Mouse (Mus musculus) liver, postnatal 0 days (tissue): ENCODE results near the gene Smg9. TPM values are rescaled to one million over a fixed set of nuclear protein-coding genes. Genes with fewer than 3 reads are reported as not detected.
A peak's percentile ranks its signal among the peaks of the same experiment; 100 is the strongest.

Experiments
- ATAC-seq: fragments of 200-750 bp; cut with Nextera tagmentation; 2 replicates; pipeline ENCODE4 v1.8.0; 2017; ENCODE audit warnings: mild to moderate bottlenecking, moderate library complexity
- DNase-seq: peaks from one replicate; pipeline ENCODE4 v3.0.0-alpha.2; 2016
- H3K27ac ChIP-seq: fragments of 300-500 bp; sonication (generic); 2 replicates; pipeline ENCODE4 v1.5.1; 2014; ENCODE audit warnings: antibody characterized with exemption, moderate library complexity, mild to moderate bottlenecking, low read depth
- H3K27me3 ChIP-seq: fragments of 300-500 bp; sonication (generic); 2 replicates; pipeline ENCODE4 v1.6.1; 2014; ENCODE audit warnings: low read length, control low read depth, mixed read lengths; ENCODE audit not compliant: insufficient read depth
- H3K36me3 ChIP-seq: fragments of 300-500 bp; sonication (generic); replicated peaks from 2 replicates; pipeline ENCODE4 v1.6.1; 2014; ENCODE audit warnings: mild to moderate bottlenecking, control low read depth, low read length, moderate library complexity, mixed read lengths; ENCODE audit not compliant: insufficient read depth
- H3K4me1 ChIP-seq: fragments of 300-500 bp; sonication (generic); 2 replicates; pipeline ENCODE4 v1.6.1; 2014; ENCODE audit warnings: antibody characterized with exemption, mild to moderate bottlenecking, control low read depth; ENCODE audit not compliant: insufficient read depth
- H3K4me2 ChIP-seq: fragments of 300-500 bp; sonication (generic); 2 replicates; pipeline ENCODE4 v1.6.1; 2014; ENCODE audit warnings: low read depth, mild to moderate bottlenecking, low read length, moderate library complexity, mixed read lengths
- H3K4me3 ChIP-seq: fragments of 300-500 bp; sonication (generic); 2 replicates; pipeline ENCODE4 v1.5.1; 2014; ENCODE audit warnings: low read depth, low read length
- H3K9ac ChIP-seq: fragments of 300-500 bp; sonication (generic); replicated peaks from 2 replicates; pipeline ENCODE4 v1.6.1; 2014; ENCODE audit warnings: mild to moderate bottlenecking, moderate library complexity
- H3K9me3 ChIP-seq: fragments of 300-500 bp; sonication (generic); 2 replicates; pipeline ENCODE4 v1.6.1; 2016; ENCODE audit warnings: mild to moderate bottlenecking, control low read depth, low read length, mixed read lengths
- CTCF ChIP-seq: sonication (generic); IDR thresholded peaks from 2 replicates; pipeline ENCODE4 v1.5.1; 2016; ENCODE audit warnings: antibody characterized with exemption, low read depth
- EP300 ChIP-seq: IDR thresholded peaks from 2 replicates; pipeline ENCODE4 v1.6.1; 2016; ENCODE audit warnings: antibody characterized with exemption, low read depth, mild to moderate bottlenecking
- WGBS: fragments of 180-500 bp; shearing (Covaris S2); extraction: QIAGEN DNeasy Blood & Tissue Kit; methylation state at CpG from one replicate; pipeline ENCODE4 v1.1.7; 2014; ENCODE audit not compliant: insufficient replicate concordance; 5-methylcytosine and 5-hydroxymethylcytosine counted together
- polyA plus RNA-seq: library from polyadenylated mRNA; unstranded; fragments of >200 nt; fragmentation: Nextera tagmentation; extraction: Ambion mirVana; gene quantifications from 2 replicates; pipeline ENCODE4 v1.2.1, GENCODE M21; 2015

Gene Smg9
- polyA plus RNA-seq, 1 experiment from 2014 or later: 8.7 TPM

DNA sequence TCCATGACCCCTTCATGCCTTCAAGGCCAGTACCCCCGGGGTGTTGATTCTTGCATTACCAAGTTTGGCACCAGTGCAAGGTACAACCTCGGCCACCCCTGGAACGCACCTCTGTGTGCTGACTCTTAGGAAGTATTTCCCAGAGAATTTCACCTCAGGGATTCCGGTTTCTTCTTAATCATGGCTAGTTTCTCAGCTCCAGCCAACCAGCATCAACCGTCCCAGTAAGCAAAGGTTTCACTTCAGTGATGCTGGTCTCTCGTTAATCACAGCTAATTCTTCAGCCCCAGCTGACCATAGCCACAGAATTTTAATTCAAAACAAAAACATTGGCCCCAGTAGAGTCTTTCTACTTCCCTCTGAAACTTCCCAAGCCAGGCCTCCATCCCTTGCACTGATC is 10.7 kb downstream of the Smg9 start:
- no peak for ATAC-seq
- no peak overlapping the region for H3K27ac ChIP-seq

DNA sequence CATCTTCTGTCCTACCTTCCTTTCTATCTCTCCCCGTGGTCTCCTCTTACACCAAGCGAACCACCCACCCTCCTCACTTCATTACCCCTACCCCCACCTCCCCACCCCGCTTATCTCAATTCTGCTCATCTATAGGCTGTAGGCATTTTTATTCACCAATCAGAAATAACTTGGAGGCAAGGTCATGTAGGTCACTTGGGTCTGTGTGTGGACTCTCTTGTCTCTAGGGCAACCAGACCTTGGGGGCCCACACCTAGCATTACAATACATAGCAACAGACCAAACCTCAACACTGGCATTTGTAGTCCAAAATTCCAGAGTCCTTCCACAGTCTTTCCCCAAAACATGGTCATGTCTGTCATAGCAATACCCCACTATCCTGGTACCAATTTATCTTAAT is 11.4 kb downstream of the Smg9 start:
- DNase-seq (no peak), ATAC-seq (no peak)
- H3K9me3 ChIP-seq: no peaks in the 10 kb centered on the region
- no peaks in the 10 kb centered on the region for H3K27me3 ChIP-seq
- WGBS: 68% methylated on average over 3 of the region's 3 CpGs
- H3K4me2 ChIP-seq: no peak overlapping the region
- H3K4me1 ChIP-seq: 0 out of 2 replicates have a peak, but pooled peaks cover 2% of the 10 kb centered on the region
- peaks cover 16% of the 10 kb centered on the region for H3K36me3 ChIP-seq
- TF ChIP-seq CTCF: no peak
- TF ChIP-seq EP300: no peak
- no peak overlapping the region for H3K27ac ChIP-seq
- no peak overlapping the region for H3K4me3 ChIP-seq
- H3K9ac ChIP-seq: no peak overlapping the region

More for the DNA sequence above, 10.7 kb downstream of the Smg9 start:
- H3K9me3 ChIP-seq: no peaks in the 10 kb centered on the region
- H3K4me1 ChIP-seq: 0 out of 2 replicates have a peak, but pooled peaks cover 2% of the 10 kb centered on the region
- H3K27me3 ChIP-seq: no peaks in the 10 kb centered on the region
- TF ChIP-seq CTCF (no peak), EP300 (no peak)
- no peak overlapping the region for H3K9ac ChIP-seq
- no peak overlapping the region for H3K4me2 ChIP-seq
- H3K36me3 ChIP-seq: peaks cover 22% of the 10 kb centered on the region
- H3K4me3 ChIP-seq: no peak overlapping the region
- 90% methylated on average over 6 of the region's 6 CpGs for WGBS
- DNase-seq: no peak

DNA sequence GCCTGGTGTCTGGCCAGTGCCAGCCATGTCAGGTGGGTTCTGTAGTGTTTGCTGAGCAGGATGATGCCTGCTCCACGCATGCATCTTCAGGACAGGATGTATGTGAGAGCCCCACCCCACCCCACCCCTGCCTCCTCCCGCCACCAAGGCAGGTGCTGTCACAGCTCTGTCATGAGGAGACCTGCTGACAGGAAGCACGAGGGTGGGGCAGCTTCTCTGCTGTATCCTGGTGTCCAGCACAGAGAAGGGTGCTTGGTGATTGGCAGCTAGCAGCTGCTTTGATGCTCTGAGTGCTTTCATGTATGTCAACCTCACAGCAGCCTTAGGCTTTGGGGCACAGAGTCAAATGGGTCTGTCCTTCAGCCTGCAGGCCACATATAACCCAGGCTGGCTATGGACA is 14.2 kb downstream of the Smg9 start:
- DNase-seq (no peak), ATAC-seq (no peak)
- Histone ChIP-seq H3K9ac (no peak overlapping the region), H3K36me3 (peaks cover 10% of the 10 kb centered on the region), H3K9me3 (no peaks in the 10 kb centered on the region), H3K4me1 (no peaks in the 10 kb centered on the region), H3K27me3 (no peaks in the 10 kb centered on the region), H3K4me3 (no peak overlapping the region), H3K4me2 (no peak overlapping the region), H3K27ac (no peak overlapping the region)
- TF ChIP-seq CTCF (no peak), EP300 (no peak)
- WGBS: 79% methylated on average over 3 of the region's 3 CpGs

DNA sequence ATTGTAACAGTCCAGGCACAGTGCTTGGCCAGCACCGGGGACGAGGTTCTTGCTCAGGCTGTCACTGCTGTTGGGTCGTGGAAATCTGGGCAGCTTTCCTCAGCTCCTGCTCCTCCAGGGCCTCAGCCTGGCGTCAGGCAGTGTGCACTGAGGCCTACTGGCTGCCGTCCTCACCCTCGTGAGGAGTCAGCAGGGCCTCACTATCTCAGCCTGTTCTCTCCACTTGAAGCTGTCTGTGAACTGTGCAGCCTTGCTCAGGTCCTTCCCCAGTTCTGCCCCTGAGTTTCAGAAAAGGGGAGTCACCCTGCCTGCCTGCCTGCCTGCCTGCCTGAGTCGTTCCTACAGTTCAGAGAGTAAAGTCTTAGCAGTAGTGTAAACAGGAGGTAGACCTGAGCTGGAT is 15.8 kb downstream of the Smg9 start:
- H3K9me3 ChIP-seq: no peaks in the 10 kb centered on the region
- H3K4me2 ChIP-seq: no peak overlapping the region
- WGBS: 70% methylated on average over 7 of the region's 7 CpGs
- no peaks in the 10 kb centered on the region for H3K4me1 ChIP-seq
- no peak overlapping the region for H3K27ac ChIP-seq
- DNase-seq (no peak), ATAC-seq (no peak)
- H3K27me3 ChIP-seq: no peaks in the 10 kb centered on the region
- no peak overlapping the region for H3K4me3 ChIP-seq
- H3K9ac ChIP-seq: 0 out of 2 replicates have a peak overlapping the region, but pooled peaks have one; percentile 9
- TF ChIP-seq CTCF (no peak), EP300 (no peak)
- peaks cover 15% of the 10 kb centered on the region for H3K36me3 ChIP-seq

DNA sequence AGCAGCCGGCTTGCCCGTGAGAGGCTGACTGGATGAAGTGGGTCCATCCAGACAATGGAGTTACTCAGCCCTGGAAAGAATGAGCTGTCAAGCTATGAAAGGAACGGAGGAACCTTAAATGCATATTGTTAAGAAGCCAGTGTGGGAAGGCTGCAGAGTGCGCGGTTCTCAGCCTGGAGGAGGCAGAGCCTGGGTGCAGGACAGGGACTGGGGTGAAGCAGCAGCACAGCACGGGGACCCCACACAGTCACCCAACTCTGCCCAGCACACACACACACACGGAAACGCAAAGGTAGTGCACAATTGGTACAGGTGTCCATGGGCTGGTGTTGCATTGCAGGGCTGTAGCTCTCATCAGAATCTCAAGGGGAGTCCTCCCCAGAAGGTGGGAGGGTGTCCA is 20.2 kb downstream of the Smg9 start:
- Histone ChIP-seq H3K9ac (no peak overlapping the region), H3K27me3 (no peaks in the 10 kb centered on the region), H3K4me2 (no peak overlapping the region), H3K36me3 (peaks cover 37% of the 10 kb centered on the region), H3K27ac (no peak overlapping the region), H3K4me3 (no peak overlapping the region), H3K4me1 (no peaks in the 10 kb centered on the region), H3K9me3 (no peaks in the 10 kb centered on the region)
- TF ChIP-seq CTCF (no peak), EP300 (no peak)
- ATAC-seq (no peak), DNase-seq (no peak)
- 93% methylated on average over 8 of the region's 8 CpGs for WGBS

DNA sequence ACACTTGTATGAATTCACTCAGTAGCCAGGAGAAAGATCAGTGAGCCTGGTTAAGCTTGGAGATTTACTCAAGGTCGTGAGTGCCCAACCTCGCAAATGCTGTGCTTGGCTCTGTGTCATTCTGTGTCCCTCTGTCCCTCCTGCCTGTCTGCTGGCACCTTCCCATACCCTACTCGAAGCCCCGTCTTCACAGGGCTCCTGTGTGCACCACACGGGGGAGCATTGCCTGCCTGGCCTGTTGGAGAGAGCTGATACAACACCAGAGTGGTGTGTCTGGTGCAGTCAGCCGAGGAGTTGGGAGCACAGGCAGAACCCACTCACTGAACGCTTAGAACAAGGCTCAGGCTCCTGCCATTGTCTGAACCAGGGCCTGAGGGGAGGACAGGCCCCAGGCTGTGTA is 22.2 kb downstream of the Smg9 start:
- Histone ChIP-seq H3K4me2 (no peak overlapping the region), H3K4me1 (no peaks in the 10 kb centered on the region), H3K27ac (no peak overlapping the region), H3K36me3 (peaks cover 37% of the 10 kb centered on the region), H3K9me3 (no peaks in the 10 kb centered on the region), H3K9ac (no peak overlapping the region), H3K4me3 (no peak overlapping the region), H3K27me3 (no peaks in the 10 kb centered on the region)
- ATAC-seq (no peak), DNase-seq (no peak)
- WGBS: 70% methylated on average over 7 of the region's 7 CpGs
- no peak for TF ChIP-seq EP300

DNA sequence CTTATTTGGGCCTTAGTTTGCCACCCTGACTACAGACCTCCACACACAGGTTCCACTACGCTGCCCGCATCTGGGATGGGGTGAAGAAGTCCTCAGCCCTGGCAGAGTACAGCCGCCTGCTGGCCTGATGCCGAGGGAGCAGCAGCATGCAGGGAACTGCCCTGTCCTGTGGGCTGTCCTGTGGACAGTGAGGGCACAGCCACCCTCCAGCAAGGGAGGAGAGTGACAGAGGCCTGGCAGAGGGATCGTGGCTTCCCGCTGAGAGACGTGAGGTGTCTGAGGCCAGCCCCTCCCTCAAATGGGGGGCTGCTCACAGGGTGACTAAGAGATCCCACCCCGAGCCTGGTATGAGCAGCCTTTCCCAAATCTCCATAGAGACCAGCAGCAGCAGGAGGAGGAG is 22.8 kb downstream of the Smg9 start:
- no peak for ATAC-seq
- DNase-seq: no peak
- H3K4me1 ChIP-seq: no peaks in the 10 kb centered on the region
- no peak overlapping the region for H3K9ac ChIP-seq
- no peaks in the 10 kb centered on the region for H3K9me3 ChIP-seq
- H3K4me3 ChIP-seq: no peak overlapping the region
- TF ChIP-seq EP300: no peak
- TF ChIP-seq CTCF: no peak
- H3K27me3 ChIP-seq: no peaks in the 10 kb centered on the region
- no peak overlapping the region for H3K27ac ChIP-seq
- no peak overlapping the region for H3K4me2 ChIP-seq
- 87% methylated on average over 8 of the region's 8 CpGs for WGBS
- H3K36me3 ChIP-seq: peaks cover 31% of the 10 kb centered on the region
